Mouse (Mus musculus) erythroblast, adult 5-6 weeks (primary cell): ENCODE results near the gene Dync2li1. TPM values are rescaled to one million over a fixed set of nuclear protein-coding genes. Genes with fewer than 3 reads are reported as not detected.
A peak's percentile ranks its signal among the peaks of the same experiment; 100 is the strongest.

Experiments
- ATAC-seq: replicated peaks from 2 replicates; pipeline ENCODE4 v1.8.0; 2016; ENCODE audit warnings: moderate number of reproducible peaks, mild to moderate bottlenecking, moderate TSS enrichment, inconsistent platforms; ENCODE audit not compliant: poor library complexity, low FRiP score, severe bottlenecking
- total RNA-seq, 2 experiments: library from RNA; stranded (forward) in 1 of 2; stranded (reverse) in 1 of 2; fragments of 150-400 nt in 1 of 2; fragments of 200-764, 138-1000 nt in 1 of 2; gene quantifications; 2 replicates each; pipeline versions ENCODE4 v1.2.3 to v1.2.4; 2015 to 2017; ENCODE audit warnings: low replicate concordance in 2 of 2

Dync2li1 gene
- total RNA-seq, 2 experiments from 2014 or later = 3.1 TPM; not detected in 1

- no peak for ATAC-seq
These were observed 16.0 kb downstream of the Dync2li1 start for GRCm38 (mm10) chr17:84642324-84642723.

GRCm38 (mm10) chr17:84644292-84645050 lies 18.2 kb downstream of the Dync2li1 start:
- no peak for ATAC-seq

GRCm38 (mm10) chr17:84645119-84645518 lies 18.8 kb downstream of the Dync2li1 start:
- no peak for ATAC-seq

- ATAC-seq = no peak
These were observed 19.6 kb downstream of the Dync2li1 start for GRCm38 (mm10) chr17:84645894-84646293.

- ATAC-seq = no peak
These were observed 20.2 kb downstream of the Dync2li1 start for GRCm38 (mm10) chr17:84646477-84646876.

GRCm38 (mm10) chr17:84647630-84648029 lies 21.3 kb downstream of the Dync2li1 start:
- ATAC-seq = no peak

- no peak for ATAC-seq
These were observed 24.2 kb downstream of the Dync2li1 start for GRCm38 (mm10) chr17:84650302-84651017.

- ATAC-seq = no peak
These were observed 27.2 kb downstream of the Dync2li1 start for GRCm38 (mm10) chr17:84653544-84653943.

GRCm38 (mm10) chr17:84656205-84656604 lies 29.9 kb downstream of the Dync2li1 start:
- ATAC-seq = no peak

- ATAC-seq = no peak
These were observed 30.5 kb downstream of the Dync2li1 start for GRCm38 (mm10) chr17:84656653-84657421.

- ATAC-seq = no peak
These were observed 31.1 kb downstream of the Dync2li1 start for GRCm38 (mm10) chr17:84657422-84657732.

- ATAC-seq = no peak
These were observed 31.5 kb downstream of the Dync2li1 start for GRCm38 (mm10) chr17:84657782-84658181.

GRCm38 (mm10) chr17:84658195-84658594 lies 31.9 kb downstream of the Dync2li1 start:
- no peak for ATAC-seq

- ATAC-seq = no peak
These were observed 32.7 kb downstream of the Dync2li1 start for GRCm38 (mm10) chr17:84658951-84659350.

- ATAC-seq = no peak
These were observed 38.8 kb downstream of the Dync2li1 start for GRCm38 (mm10) chr17:84665053-84665452.

- ATAC-seq = no peak
These were observed 39.4 kb downstream of the Dync2li1 start for GRCm38 (mm10) chr17:84665691-84666090.

- ATAC-seq = 0 out of 2 replicates have a peak, but pooled peaks have one; percentile 22
These were observed 41.6 kb downstream of the Dync2li1 start for GRCm38 (mm10) chr17:84667848-84668247.

GRCm38 (mm10) chr17:84672376-84673369 lies 46.4 kb downstream of the Dync2li1 start:
- no peak for ATAC-seq

GRCm38 (mm10) chr17:84674048-84674447 lies 47.8 kb downstream of the Dync2li1 start:
- no peak for ATAC-seq
